Mouse (Mus musculus): ENCODE measurements around the gene Lsamp. TPM values are rescaled to one million over a fixed set of nuclear protein-coding genes. Genes with fewer than 3 reads are reported as not detected.

Gene Lsamp
- total RNA-seq, 2 experiments from 2014 or later = 5.7 to 7.0 TPM

GRCm38 (mm10) chr16:41777586-41777985 lies 1793.4 kb downstream of the Lsamp start:
- DNase-seq = peak in 1 of 2 experiments; percentile 3

- DNase-seq = no peak
Observed at GRCm38 (mm10) chr16:41785600-41785999, 1801.4 kb downstream of the Lsamp start.

- no peak for DNase-seq
Observed at GRCm38 (mm10) chr16:41786704-41787103, 1802.5 kb downstream of the Lsamp start.

- DNase-seq = no peak
Observed at GRCm38 (mm10) chr16:41787146-41787545, 1803.0 kb downstream of the Lsamp start.

- DNase-seq = no peak
Observed at GRCm38 (mm10) chr16:41790016-41790415, 1805.9 kb downstream of the Lsamp start.

- no peak for DNase-seq
Observed at GRCm38 (mm10) chr16:41820369-41820768, 1836.2 kb downstream of the Lsamp start.

- no peak for DNase-seq
Observed at GRCm38 (mm10) chr16:41826899-41827604, 1842.9 kb downstream of the Lsamp start.

GRCm38 (mm10) chr16:41827605-41827948 lies 1843.4 kb downstream of the Lsamp start:
- no peak for DNase-seq

- DNase-seq = no peak
Observed at GRCm38 (mm10) chr16:41834637-41835036, 1850.5 kb downstream of the Lsamp start.

- no peak for DNase-seq
Observed at GRCm38 (mm10) chr16:41835745-41836144, 1851.6 kb downstream of the Lsamp start.

- no peak for DNase-seq
Observed at GRCm38 (mm10) chr16:41839751-41840404, 1855.7 kb downstream of the Lsamp start.

- no peak for DNase-seq
Observed at GRCm38 (mm10) chr16:41846903-41847302, 1862.7 kb downstream of the Lsamp start.

GRCm38 (mm10) chr16:41871917-41872593 lies 1887.9 kb downstream of the Lsamp start:
- DNase-seq = no peak

GRCm38 (mm10) chr16:41888546-41889165 lies 1904.5 kb downstream of the Lsamp start:
- no peak for DNase-seq

GRCm38 (mm10) chr16:41900783-41901182 lies 1916.6 kb downstream of the Lsamp start:
- no peak for DNase-seq

- peak in 1 of 2 experiments; percentile 1 for DNase-seq
Observed at GRCm38 (mm10) chr16:41903654-41904053, 1919.5 kb downstream of the Lsamp start.

GRCm38 (mm10) chr16:41912584-41913193 lies 1928.5 kb downstream of the Lsamp start:
- no peak for DNase-seq

- no peak for DNase-seq
Observed at GRCm38 (mm10) chr16:41913346-41913745, 1929.2 kb downstream of the Lsamp start.

- DNase-seq = no peak
Observed at GRCm38 (mm10) chr16:41916342-41916741, 1932.2 kb downstream of the Lsamp start.

GRCm38 (mm10) chr16:41917057-41917821 lies 1933.1 kb downstream of the Lsamp start:
- no peak for DNase-seq

GRCm38 (mm10) chr16:41929546-41929945 lies 1945.4 kb downstream of the Lsamp start:
- no peak for DNase-seq

GRCm38 (mm10) chr16:41935701-41936100 lies 1951.5 kb downstream of the Lsamp start:
- DNase-seq = no peak
